Mouse (Mus musculus): ENCODE measurements around the gene Traf1. TPM values are rescaled to one million over a fixed set of nuclear protein-coding genes. Genes with fewer than 3 reads are reported as not detected.
A peak's percentile ranks its signal among the peaks of the same experiment; 100 is the strongest.

Traf1 gene
- polyA plus RNA-seq, 1 experiment from 2014 or later = 0.76 TPM

DNA sequence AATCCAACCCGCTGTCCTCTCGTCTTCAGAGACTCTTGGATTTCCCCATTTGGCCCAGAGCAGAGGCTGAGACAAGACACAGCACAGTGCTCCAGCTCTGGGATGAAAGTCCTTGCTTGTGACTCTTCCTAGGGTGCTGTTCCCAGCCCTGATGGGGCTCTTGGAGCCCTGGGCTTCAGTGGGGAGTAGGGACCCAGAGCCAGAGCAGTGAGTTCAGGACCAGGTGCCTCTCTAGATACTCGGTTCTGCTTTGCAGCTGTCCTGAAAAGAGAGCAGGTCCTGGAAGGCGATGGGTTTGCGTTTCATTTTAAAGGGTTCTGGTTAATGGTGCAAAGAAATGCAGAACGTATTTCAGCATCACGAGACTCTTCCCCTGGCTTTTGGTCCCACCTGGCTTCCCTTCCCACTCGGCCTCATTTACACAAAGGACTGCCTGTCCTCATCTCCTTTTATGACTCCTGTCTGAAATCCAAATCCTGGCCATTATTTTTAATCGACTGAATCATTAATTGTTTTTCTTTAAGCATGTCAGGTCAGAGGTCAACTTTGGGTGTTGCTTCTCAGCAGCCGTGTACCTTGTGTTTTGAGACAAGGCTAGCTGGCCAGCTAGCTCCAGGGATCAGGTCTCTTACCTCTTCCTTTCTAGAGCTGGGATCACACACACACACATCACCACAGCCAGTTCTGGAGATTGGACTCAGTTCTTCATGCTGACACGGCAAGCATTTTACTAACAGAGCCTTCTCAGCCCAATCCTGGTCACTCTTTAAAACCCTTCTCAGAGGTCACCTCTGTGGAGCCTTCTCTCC, 9.7 kb upstream of the Traf1 start:
- Histone ChIP-seq H3K4me2 (ENCODE audit: low read length) (no peak overlapping the region), H3K9ac (ENCODE audit: low read length) (no peak overlapping the region), H3K4me1 (ENCODE audit: control insufficient read depth, insufficient read depth, low read length) (no peaks in the 10 kb centered on the region), H3K9me3 (replicated peaks; ENCODE audit: control insufficient read depth, low read length) (no peaks in the 10 kb centered on the region), H3K27ac (ENCODE audit: low read depth, low read length) (no peak overlapping the region), H3K4me3 (ENCODE audit: low read depth, low read length) (no peak overlapping the region), H3K27me3 (replicated peaks; ENCODE audit: control insufficient read depth, insufficient read depth, low read length) (no peaks in the 10 kb centered on the region), H3K36me3 (ENCODE audit: control insufficient read depth, insufficient read depth, low read length) (no peaks in the 10 kb centered on the region)
- WGBS = 71% methylated on average over 11 of the region's 11 CpGs
- DNase-seq (ENCODE audit: low spot score) (no peak), ATAC-seq (no peak)

DNA sequence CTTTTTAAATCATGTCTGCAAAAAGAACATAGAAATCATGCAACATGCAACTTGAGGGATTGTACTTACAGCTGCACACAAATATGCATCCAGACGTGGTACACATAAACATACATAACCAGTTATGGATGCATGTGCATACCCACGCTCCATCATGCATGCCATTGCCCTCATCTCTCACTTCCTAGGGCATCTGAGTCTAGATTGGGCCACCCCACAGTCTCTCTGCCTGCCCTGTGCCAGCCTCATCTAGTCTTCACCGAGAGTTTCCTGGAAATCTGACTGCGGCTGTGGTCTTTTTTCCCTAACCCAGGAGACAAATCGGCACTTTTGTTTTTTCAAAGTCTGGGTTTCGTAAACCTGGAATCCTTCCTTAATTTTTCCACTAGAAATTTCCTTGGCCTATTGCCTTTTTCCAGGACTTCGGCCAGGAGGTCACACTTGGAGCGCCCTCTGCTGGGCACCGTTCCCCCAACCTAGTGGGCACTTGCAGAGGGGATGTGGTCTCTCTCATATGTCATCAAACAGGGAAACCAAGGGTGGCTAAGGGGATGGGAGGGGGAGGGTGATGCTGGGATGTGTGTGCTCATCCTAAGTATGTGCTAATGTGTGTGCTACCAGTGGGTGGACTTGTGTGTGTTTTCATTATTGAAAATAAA, 8.6 kb upstream of the Traf1 start:
- H3K36me3 ChIP-seq (ENCODE audit: control insufficient read depth, insufficient read depth, low read length) = no peaks in the 10 kb centered on the region
- peaks cover 3% of the 10 kb centered on the region for H3K4me1 ChIP-seq (ENCODE audit: control insufficient read depth, insufficient read depth, low read length)
- no peak for ATAC-seq
- 40% methylated on average over 9 of the region's 9 CpGs for WGBS
- no peak overlapping the region for H3K27ac ChIP-seq (ENCODE audit: low read depth, low read length)
- DNase-seq (ENCODE audit: low spot score) = peak; percentile 46
- H3K27me3 ChIP-seq (replicated peaks; ENCODE audit: control insufficient read depth, insufficient read depth, low read length) = no peaks in the 10 kb centered on the region
- H3K9ac ChIP-seq (ENCODE audit: low read length) = no peak overlapping the region
- H3K9me3 ChIP-seq (replicated peaks; ENCODE audit: control insufficient read depth, low read length) = no peaks in the 10 kb centered on the region
- no peak overlapping the region for H3K4me2 ChIP-seq (ENCODE audit: low read length)
- H3K4me3 ChIP-seq (ENCODE audit: low read depth, low read length) = no peak overlapping the region

- Histone ChIP-seq H3K4me3 (ENCODE audit: low read depth, low read length) (no peak overlapping the region), H3K36me3 (ENCODE audit: control insufficient read depth, insufficient read depth, low read length) (no peaks in the 10 kb centered on the region), H3K4me2 (ENCODE audit: low read length) (no peak overlapping the region), H3K27me3 (replicated peaks; ENCODE audit: control insufficient read depth, insufficient read depth, low read length) (no peaks in the 10 kb centered on the region), H3K4me1 (ENCODE audit: control insufficient read depth, insufficient read depth, low read length) (peaks cover 3% of the 10 kb centered on the region), H3K27ac (ENCODE audit: low read depth, low read length) (no peak overlapping the region), H3K9ac (ENCODE audit: low read length) (no peak overlapping the region), H3K9me3 (replicated peaks; ENCODE audit: control insufficient read depth, low read length) (no peaks in the 10 kb centered on the region)
- ATAC-seq = no peak
- peak; percentile 39 for DNase-seq (ENCODE audit: low spot score)
- 44% methylated on average over 7 of the region's 7 CpGs for WGBS
Observed at GRCm38 (mm10) chr2:34969166-34969565, 7.6 kb upstream of the Traf1 start.

- WGBS = 92% methylated on average over 8 of the region's 8 CpGs
Observed at GRCm38 (mm10) chr2:34966243-34966934, 4.8 kb upstream of the Traf1 start.

GRCm38 (mm10) chr2:34965806-34966205, 4.2 kb upstream of the Traf1 start:
- 65% methylated on average over 8 of the region's 8 CpGs for whole genome bisulfite sequencing
- Histone ChIP-seq H3K9me3 (replicated peaks; ENCODE audit: control insufficient read depth, low read length) (no peaks in the 10 kb centered on the region), H3K4me1 (ENCODE audit: control insufficient read depth, insufficient read depth, low read length) (peaks cover 3% of the 10 kb centered on the region), H3K9ac (ENCODE audit: low read length) (no peak overlapping the region), H3K4me3 (ENCODE audit: low read depth, low read length) (no peak overlapping the region), H3K4me2 (ENCODE audit: low read length) (no peak overlapping the region), H3K36me3 (ENCODE audit: control insufficient read depth, insufficient read depth, low read length) (no peaks in the 10 kb centered on the region), H3K27ac (ENCODE audit: low read depth, low read length) (no peak overlapping the region), H3K27me3 (replicated peaks; ENCODE audit: control insufficient read depth, insufficient read depth, low read length) (no peaks in the 10 kb centered on the region)
- ATAC-seq = no peak
- DNase-seq (ENCODE audit: low spot score) = no peak

More at GRCm38 (mm10) chr2:34966243-34966934, 4.8 kb upstream of the Traf1 start:
- Histone ChIP-seq H3K9me3 (replicated peaks; ENCODE audit: control insufficient read depth, low read length) (no peaks in the 10 kb centered on the region), H3K9ac (ENCODE audit: low read length) (no peak overlapping the region), H3K4me3 (ENCODE audit: low read depth, low read length) (no peak overlapping the region), H3K4me1 (ENCODE audit: control insufficient read depth, insufficient read depth, low read length) (peaks cover 3% of the 10 kb centered on the region), H3K36me3 (ENCODE audit: control insufficient read depth, insufficient read depth, low read length) (no peaks in the 10 kb centered on the region), H3K4me2 (ENCODE audit: low read length) (no peak overlapping the region), H3K27me3 (replicated peaks; ENCODE audit: control insufficient read depth, insufficient read depth, low read length) (no peaks in the 10 kb centered on the region), H3K27ac (ENCODE audit: low read depth, low read length) (no peak overlapping the region)
- DNase-seq (ENCODE audit: low spot score) (no peak), ATAC-seq (no peak)

GRCm38 (mm10) chr2:34965293-34965692, 3.7 kb upstream of the Traf1 start:
- DNase-seq (ENCODE audit: low spot score) (no peak), ATAC-seq (no peak)
- Histone ChIP-seq H3K4me3 (ENCODE audit: low read depth, low read length) (no peak overlapping the region), H3K4me2 (ENCODE audit: low read length) (no peak overlapping the region), H3K4me1 (ENCODE audit: control insufficient read depth, insufficient read depth, low read length) (peaks cover 3% of the 10 kb centered on the region), H3K9ac (ENCODE audit: low read length) (no peak overlapping the region), H3K36me3 (ENCODE audit: control insufficient read depth, insufficient read depth, low read length) (no peaks in the 10 kb centered on the region), H3K27ac (ENCODE audit: low read depth, low read length) (no peak overlapping the region), H3K27me3 (replicated peaks; ENCODE audit: control insufficient read depth, insufficient read depth, low read length) (no peaks in the 10 kb centered on the region), H3K9me3 (replicated peaks; ENCODE audit: control insufficient read depth, low read length) (no peaks in the 10 kb centered on the region)
- WGBS = 34% methylated on average over 9 of the region's 9 CpGs

DNA sequence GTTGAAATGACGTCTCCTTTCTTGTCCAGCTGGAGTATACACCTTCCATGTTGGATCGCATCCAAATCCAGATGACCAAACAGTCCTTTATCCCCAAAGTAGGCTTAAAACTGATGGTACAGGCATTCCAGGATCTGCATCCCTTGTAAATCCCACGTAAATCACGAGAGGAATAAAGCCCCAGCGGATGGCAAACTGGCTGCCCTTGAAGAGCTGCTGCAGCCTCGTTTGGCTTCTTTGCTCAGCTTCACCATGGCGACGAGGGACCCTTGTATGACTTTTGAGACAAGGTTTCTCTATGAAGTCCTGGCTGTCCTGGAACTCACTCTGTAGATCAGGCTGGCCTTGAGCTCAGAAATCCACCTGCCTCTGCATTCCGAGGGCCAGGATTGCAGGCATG, 3.1 kb upstream of the Traf1 start:
- H3K27me3 ChIP-seq (replicated peaks; ENCODE audit: control insufficient read depth, insufficient read depth, low read length) = no peaks in the 10 kb centered on the region
- H3K36me3 ChIP-seq (ENCODE audit: control insufficient read depth, insufficient read depth, low read length) = no peaks in the 10 kb centered on the region
- ATAC-seq (no peak), DNase-seq (ENCODE audit: low spot score) (no peak)
- no peak overlapping the region for H3K4me2 ChIP-seq (ENCODE audit: low read length)
- no peak overlapping the region for H3K9ac ChIP-seq (ENCODE audit: low read length)
- no peak overlapping the region for H3K27ac ChIP-seq (ENCODE audit: low read depth, low read length)
- H3K4me3 ChIP-seq (ENCODE audit: low read depth, low read length) = no peak overlapping the region
- H3K4me1 ChIP-seq (ENCODE audit: control insufficient read depth, insufficient read depth, low read length) = peaks cover 3% of the 10 kb centered on the region
- no peaks in the 10 kb centered on the region for H3K9me3 ChIP-seq (replicated peaks; ENCODE audit: control insufficient read depth, low read length)
- 64% methylated on average over 9 of the region's 9 CpGs for WGBS

- Histone ChIP-seq H3K9ac (ENCODE audit: low read length) (no peak overlapping the region), H3K27me3 (replicated peaks; ENCODE audit: control insufficient read depth, insufficient read depth, low read length) (no peaks in the 10 kb centered on the region), H3K36me3 (ENCODE audit: control insufficient read depth, insufficient read depth, low read length) (no peaks in the 10 kb centered on the region), H3K9me3 (replicated peaks; ENCODE audit: control insufficient read depth, low read length) (no peaks in the 10 kb centered on the region), H3K4me2 (ENCODE audit: low read length) (no peak overlapping the region), H3K27ac (ENCODE audit: low read depth, low read length) (no peak overlapping the region), H3K4me3 (ENCODE audit: low read depth, low read length) (no peak overlapping the region), H3K4me1 (ENCODE audit: control insufficient read depth, insufficient read depth, low read length) (peaks cover 3% of the 10 kb centered on the region)
- DNase-seq (ENCODE audit: low spot score) (no peak), ATAC-seq (no peak)
- WGBS = 93% methylated on average over 6 of the region's 6 CpGs
Observed at GRCm38 (mm10) chr2:34964230-34964629, 2.7 kb upstream of the Traf1 start.

Data from forebrain, embryonic 14.5 days (tissue).